Mouse (Mus musculus): ENCODE data around the gene Oxct2b.

GRCm38 (mm10) chr4:123126626-123127025, 10.6 kb downstream of the Oxct2b start:
- no peak for TF ChIP-seq CTCF (IDR thresholded peaks at IDR 0.05; ENCODE audit: low read depth)
- TF ChIP-seq EP300 (IDR thresholded peaks at IDR 0.05; ENCODE audit: low read depth), result no peak
